Mouse (Mus musculus): ENCODE measurements around the gene Dock11. TPM values are rescaled to one million over a fixed set of nuclear protein-coding genes. Genes with fewer than 3 reads are reported as not detected.

Gene Dock11
- polyA plus RNA-seq (2016; fragmentation: Nextera tagmentation; extraction: Ambion mirVana) = 20.2 and 21.3 TPM in 2 replicates

DNA sequence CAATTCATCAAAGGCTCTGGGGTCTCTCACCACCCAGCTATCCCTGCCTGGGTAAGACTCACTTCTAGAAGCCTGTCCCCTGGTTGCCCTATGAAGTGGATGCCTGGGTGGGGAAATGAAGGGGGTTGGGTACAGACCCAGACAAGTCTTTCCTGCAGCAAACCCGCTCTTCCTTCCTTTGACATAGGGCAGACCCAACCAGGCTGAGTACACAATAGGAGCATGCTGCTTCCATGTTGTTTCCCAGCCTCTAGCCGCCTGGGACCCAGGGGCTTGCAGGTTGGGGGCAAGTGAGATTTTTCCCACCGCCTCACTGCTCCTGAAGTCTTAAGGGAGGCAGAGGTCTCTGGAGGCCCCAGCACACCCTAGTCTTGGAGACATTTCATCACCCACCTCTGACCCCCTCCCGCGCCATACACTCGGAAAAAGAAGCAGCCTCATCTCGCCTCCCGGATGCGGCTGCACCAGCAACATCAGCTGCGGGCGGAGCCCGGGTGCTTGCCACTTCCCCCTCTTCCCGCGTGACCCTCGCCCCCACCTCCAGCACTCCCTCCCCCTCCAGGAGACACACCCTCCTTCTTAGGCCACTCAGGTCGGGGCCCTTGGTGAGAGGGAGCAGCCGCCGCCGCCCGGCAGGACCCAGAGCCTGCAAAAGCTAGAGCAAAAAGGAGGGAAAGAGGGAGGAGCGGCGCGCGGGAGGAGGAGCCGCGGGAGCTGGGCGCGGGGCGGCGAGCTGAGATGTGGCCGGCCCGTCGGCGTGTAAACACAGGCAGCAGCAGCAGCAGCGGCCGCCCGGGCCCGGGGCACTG lies at the start of gene Dock11:
Gene Dock11, plus strand, starts transcription at position 746 of the 809 bp plus-strand sequence.
- Histone ChIP-seq H3K9ac (replicated peaks) (peak within 1 kb of the TSS; percentile 64), H3K4me2 (peak within 1 kb of the TSS; percentile 59), H3K4me3 (replicated peaks) (peak within 1 kb of the TSS; percentile 56), H3K27me3 (no peaks in the 10 kb centered on the region; the same call in 1 of the 2 replicates), H3K27ac (peak within 1 kb of the TSS; percentile 64), H3K4me1 (replicated peaks) (no peaks in the 10 kb centered on the region), H3K36me3 (no peaks in the 10 kb centered on the region), H3K9me3 (no peaks in the 10 kb centered on the region)
- ATAC-seq (ENCODE audit: insufficient number of reproducible peaks, insufficient read depth, low FRiP score, low TSS enrichment, low read depth) = peak; percentile 82
- 11% methylated on average over 34 of the region's 38 CpGs for WGBS

DNA sequence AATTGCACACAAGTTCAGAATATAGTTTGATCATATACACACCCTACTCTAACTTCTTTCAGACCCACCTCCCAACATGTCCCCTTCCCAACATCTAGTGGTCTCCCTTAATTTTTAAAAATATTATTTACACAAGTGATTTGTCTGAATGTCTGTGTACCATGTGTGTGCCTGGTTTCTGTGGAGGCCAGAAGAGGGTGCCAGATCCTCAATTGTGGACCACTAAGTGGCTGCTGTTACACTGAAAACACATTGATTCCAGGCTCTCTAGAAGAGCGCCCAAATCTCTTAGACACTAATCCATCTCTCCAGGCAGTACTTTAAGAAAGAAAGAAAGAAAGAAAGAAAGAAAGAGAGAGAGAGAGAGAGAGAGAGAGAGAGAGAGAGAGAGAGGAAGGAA lies 8.9 kb upstream of the Dock11 start:
- H3K36me3 ChIP-seq = no peaks in the 10 kb centered on the region
- WGBS = 64% methylated on average over 1 of the region's 1 CpGs

GRCm38 (mm10) chrX:35888945-35889799 lies 540 bp downstream of the Dock11 start:
- ATAC-seq (ENCODE audit: insufficient number of reproducible peaks, insufficient read depth, low FRiP score, low TSS enrichment, low read depth) = peak; percentile 38; the same call in 1 of the 2 replicates
- H3K4me3 ChIP-seq (replicated peaks) = peak overlapping the region; percentile 56
- no peaks in the 10 kb centered on the region for H3K4me1 ChIP-seq (replicated peaks)
- H3K9me3 ChIP-seq = no peaks in the 10 kb centered on the region
- 16% methylated on average over 50 of the region's 58 CpGs for WGBS
- H3K27ac ChIP-seq = peak overlapping the region; percentile 64
- H3K9ac ChIP-seq (replicated peaks) = peak overlapping the region; percentile 64
- H3K36me3 ChIP-seq = no peaks in the 10 kb centered on the region
- no peaks in the 10 kb centered on the region; the same call in 1 of the 2 replicates for H3K27me3 ChIP-seq
- H3K4me2 ChIP-seq = peak overlapping the region; percentile 59

More for the DNA sequence above, 8.9 kb upstream of the Dock11 start:
- ATAC-seq (ENCODE audit: insufficient number of reproducible peaks, insufficient read depth, low FRiP score, low TSS enrichment, low read depth) = no peak
- no peak overlapping the region for H3K4me2 ChIP-seq
- H3K9me3 ChIP-seq = no peaks in the 10 kb centered on the region
- no peak overlapping the region for H3K27ac ChIP-seq
- no peaks in the 10 kb centered on the region for H3K27me3 ChIP-seq
- H3K4me1 ChIP-seq (replicated peaks) = no peaks in the 10 kb centered on the region
- no peak overlapping the region for H3K4me3 ChIP-seq (replicated peaks)
- no peak overlapping the region for H3K9ac ChIP-seq (replicated peaks)

- peak overlapping the region; percentile 56 for H3K4me3 ChIP-seq (replicated peaks)
- no peaks in the 10 kb centered on the region; the same call in 1 of the 2 replicates for H3K27me3 ChIP-seq
- no peak for ATAC-seq (ENCODE audit: insufficient number of reproducible peaks, insufficient read depth, low FRiP score, low TSS enrichment, low read depth)
- peak overlapping the region; percentile 64 for H3K9ac ChIP-seq (replicated peaks)
- 5% methylated on average over 8 of the region's 8 CpGs for WGBS
- no peaks in the 10 kb centered on the region for H3K36me3 ChIP-seq
- H3K9me3 ChIP-seq = no peaks in the 10 kb centered on the region
- H3K27ac ChIP-seq = no peak overlapping the region
- H3K4me2 ChIP-seq = peak overlapping the region; percentile 59
- H3K4me1 ChIP-seq (replicated peaks) = no peaks in the 10 kb centered on the region
Observed at GRCm38 (mm10) chrX:35889800-35890106, 1.1 kb downstream of the Dock11 start.

- Histone ChIP-seq H3K4me2 (no peak overlapping the region), H3K27me3 (no peaks in the 10 kb centered on the region; the same call in 1 of the 2 replicates), H3K9ac (replicated peaks) (no peak overlapping the region), H3K27ac (no peak overlapping the region), H3K4me1 (replicated peaks) (no peaks in the 10 kb centered on the region), H3K36me3 (no peaks in the 10 kb centered on the region), H3K4me3 (replicated peaks) (no peak overlapping the region), H3K9me3 (no peaks in the 10 kb centered on the region)
- no peak for ATAC-seq (ENCODE audit: insufficient number of reproducible peaks, insufficient read depth, low FRiP score, low TSS enrichment, low read depth)
- 43% methylated on average over 5 of the region's 5 CpGs for WGBS
Observed at GRCm38 (mm10) chrX:35891534-35892125, 3.0 kb downstream of the Dock11 start.

GRCm38 (mm10) chrX:35892377-35892776 lies 3.7 kb downstream of the Dock11 start:
- Histone ChIP-seq H3K4me3 (replicated peaks) (no peak overlapping the region), H3K9ac (replicated peaks) (no peak overlapping the region), H3K27me3 (no peaks in the 10 kb centered on the region), H3K4me2 (no peak overlapping the region), H3K27ac (no peak overlapping the region), H3K36me3 (no peaks in the 10 kb centered on the region), H3K4me1 (replicated peaks) (no peaks in the 10 kb centered on the region), H3K9me3 (no peaks in the 10 kb centered on the region)
- WGBS = 55% methylated on average over 5 of the region's 5 CpGs
- ATAC-seq (ENCODE audit: insufficient number of reproducible peaks, insufficient read depth, low FRiP score, low TSS enrichment, low read depth) = no peak

- Histone ChIP-seq H3K4me3 (replicated peaks) (no peak overlapping the region), H3K27me3 (no peaks in the 10 kb centered on the region), H3K4me2 (no peak overlapping the region), H3K4me1 (replicated peaks) (no peaks in the 10 kb centered on the region), H3K9ac (replicated peaks) (no peak overlapping the region), H3K9me3 (no peaks in the 10 kb centered on the region), H3K36me3 (no peaks in the 10 kb centered on the region), H3K27ac (no peak overlapping the region)
- no peak for ATAC-seq (ENCODE audit: insufficient number of reproducible peaks, insufficient read depth, low FRiP score, low TSS enrichment, low read depth)
- WGBS = 78% methylated on average over 11 of the region's 11 CpGs
Observed at GRCm38 (mm10) chrX:35897648-35898500, 9.2 kb downstream of the Dock11 start.

DNA sequence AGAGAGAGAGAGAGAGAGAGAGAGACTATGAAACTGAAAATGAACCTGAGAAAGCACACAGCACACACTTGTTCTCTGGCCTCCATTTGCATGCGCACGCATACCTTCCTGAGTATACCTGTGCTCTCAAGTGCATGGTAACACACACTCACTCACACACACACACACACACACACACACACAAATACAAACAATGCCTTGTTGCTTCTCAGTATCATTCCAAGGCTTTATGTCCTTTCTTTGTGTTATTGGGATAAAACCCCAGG lies 9.8 kb downstream of the Dock11 start:
- WGBS = 100% methylated on average over 2 of the region's 2 CpGs
- H3K4me3 ChIP-seq (replicated peaks) = no peak overlapping the region
- no peaks in the 10 kb centered on the region for H3K36me3 ChIP-seq
- H3K9ac ChIP-seq (replicated peaks) = no peak overlapping the region
- no peaks in the 10 kb centered on the region for H3K9me3 ChIP-seq
- no peaks in the 10 kb centered on the region for H3K4me1 ChIP-seq (replicated peaks)
- no peak overlapping the region for H3K27ac ChIP-seq
- no peak overlapping the region for H3K4me2 ChIP-seq
- H3K27me3 ChIP-seq = no peaks in the 10 kb centered on the region
- ATAC-seq (ENCODE audit: insufficient number of reproducible peaks, insufficient read depth, low FRiP score, low TSS enrichment, low read depth) = no peak

DNA sequence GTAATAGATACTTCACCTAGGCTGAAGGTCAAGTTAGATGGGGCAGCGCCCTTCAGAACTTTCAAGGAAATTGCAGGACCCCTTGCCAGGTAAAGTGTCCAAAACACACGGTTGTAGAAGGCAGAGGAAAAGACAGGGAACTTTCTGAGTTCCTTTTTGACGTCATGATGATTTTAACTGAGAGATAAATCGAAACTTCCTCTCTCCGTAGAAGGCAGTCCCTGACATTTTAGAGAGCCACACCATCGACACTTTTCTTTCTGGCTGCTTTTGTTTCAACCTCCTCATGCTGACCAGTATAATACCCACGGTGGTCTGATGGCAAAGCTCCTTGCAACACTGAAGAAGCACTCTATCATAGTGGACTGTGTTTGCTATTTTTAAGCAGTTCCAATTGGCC lies 15.7 kb downstream of the Dock11 start:
- Histone ChIP-seq H3K4me2 (no peak overlapping the region), H3K36me3 (no peaks in the 10 kb centered on the region), H3K9me3 (no peaks in the 10 kb centered on the region), H3K27me3 (no peaks in the 10 kb centered on the region), H3K4me1 (replicated peaks) (no peaks in the 10 kb centered on the region), H3K4me3 (replicated peaks) (no peak overlapping the region), H3K9ac (replicated peaks) (no peak overlapping the region), H3K27ac (no peak overlapping the region)
- 69% methylated on average over 7 of the region's 7 CpGs for WGBS
- no peak for ATAC-seq (ENCODE audit: insufficient number of reproducible peaks, insufficient read depth, low FRiP score, low TSS enrichment, low read depth)

DNA sequence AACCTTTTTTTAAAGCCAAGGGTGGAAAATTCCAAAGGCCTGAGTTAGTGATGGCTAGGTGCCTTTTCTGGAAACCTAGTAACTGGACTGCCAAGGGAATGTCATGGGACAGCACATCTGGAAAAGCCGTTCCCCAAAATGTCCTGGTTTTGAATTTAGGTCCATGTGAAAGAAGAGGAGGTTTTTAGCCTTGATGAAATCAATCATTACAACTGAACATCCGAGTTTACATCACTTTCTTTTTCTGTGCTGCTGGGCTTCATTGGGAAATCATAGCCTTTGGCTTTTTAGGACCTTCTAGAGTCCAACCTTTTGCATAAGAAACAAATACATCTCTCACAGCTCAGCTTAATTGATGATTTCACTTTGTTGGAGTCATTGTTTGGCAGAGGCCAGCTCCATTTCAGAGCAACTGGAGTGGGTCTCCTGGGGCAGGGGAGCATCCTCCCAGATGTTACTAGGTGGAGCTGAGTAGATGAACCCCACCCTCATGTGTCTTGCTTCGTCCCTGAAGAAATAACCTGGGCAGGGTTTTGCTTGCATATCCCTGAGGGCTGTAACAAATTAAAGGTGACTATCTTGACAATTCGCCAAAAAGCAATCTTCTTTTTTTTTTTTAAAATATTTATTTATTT lies 18.2 kb downstream of the Dock11 start:
- 77% methylated on average over 4 of the region's 4 CpGs for WGBS
- Histone ChIP-seq H3K4me3 (replicated peaks) (no peak overlapping the region), H3K4me2 (no peak overlapping the region), H3K27me3 (no peaks in the 10 kb centered on the region), H3K9me3 (no peaks in the 10 kb centered on the region), H3K9ac (replicated peaks) (no peak overlapping the region), H3K27ac (no peak overlapping the region), H3K36me3 (no peaks in the 10 kb centered on the region), H3K4me1 (replicated peaks) (no peaks in the 10 kb centered on the region)
- no peak for ATAC-seq (ENCODE audit: insufficient number of reproducible peaks, insufficient read depth, low FRiP score, low TSS enrichment, low read depth)

All from limb, embryonic 12.5 days (tissue).